Mouse (Mus musculus) cerebellum, adult (tissue): ENCODE data around the gene Rps8.

ENCODE experiments used
- ATAC-seq: cut with Nextera tagmentation; 2 replicates; pipeline ENCODE4 v1.9.2; 2017; ENCODE audit warnings: mild to moderate bottlenecking, moderate library complexity, mixed read lengths; ENCODE audit not compliant: insufficient number of reproducible peaks, low FRiP score, low TSS enrichment

Rps8 gene

GRCm38 (mm10) chr4:117149291-117150211 lies 6.5 kb downstream of the Rps8 start:
- no peak for ATAC-seq

GRCm38 (mm10) chr4:117148815-117149214 lies 7.2 kb downstream of the Rps8 start:
- no peak for ATAC-seq

GRCm38 (mm10) chr4:117148047-117148713 lies 7.9 kb downstream of the Rps8 start:
- no peak for ATAC-seq

- peak; percentile 53; the same call in 1 of the 2 replicates for ATAC-seq
These were observed 9.9 kb downstream of the Rps8 start for GRCm38 (mm10) chr4:117146176-117146575.

GRCm38 (mm10) chr4:117145248-117145647 lies 10.8 kb downstream of the Rps8 start:
- ATAC-seq = no peak

GRCm38 (mm10) chr4:117143023-117143422 lies 13.0 kb downstream of the Rps8 start:
- ATAC-seq = no peak

GRCm38 (mm10) chr4:117140613-117141012 lies 15.4 kb downstream of the Rps8 start:
- ATAC-seq = no peak

GRCm38 (mm10) chr4:117139217-117139612 lies 16.8 kb downstream of the Rps8 start:
- no peak for ATAC-seq

- no peak for ATAC-seq
These were observed 17.5 kb downstream of the Rps8 start for GRCm38 (mm10) chr4:117138295-117139216.

- no peak for ATAC-seq
These were observed 20.0 kb downstream of the Rps8 start for GRCm38 (mm10) chr4:117136034-117136433.

GRCm38 (mm10) chr4:117134601-117134995 lies 21.4 kb downstream of the Rps8 start:
- no peak for ATAC-seq

- ATAC-seq = peak; percentile 89
These were observed 22.0 kb downstream of the Rps8 start, which contains the start of gene Plk3 for GRCm38 (mm10) chr4:117133817-117134600. Plk3 (minus strand) TSS chr4:117133963.

GRCm38 (mm10) chr4:117133366-117133796 lies 22.7 kb downstream of the Rps8 start:
- ATAC-seq = peak; percentile 34

- ATAC-seq = no peak
These were observed 23.3 kb downstream of the Rps8 start for GRCm38 (mm10) chr4:117132794-117133143.

- ATAC-seq = no peak
These were observed 23.9 kb downstream of the Rps8 start for GRCm38 (mm10) chr4:117131890-117132793.

- no peak for ATAC-seq
These were observed 24.8 kb downstream of the Rps8 start for GRCm38 (mm10) chr4:117131198-117131597.

GRCm38 (mm10) chr4:117130790-117131189 lies 25.3 kb downstream of the Rps8 start:
- ATAC-seq = no peak

- no peak for ATAC-seq
These were observed 27.9 kb downstream of the Rps8 start for GRCm38 (mm10) chr4:117127991-117128686.
